Mouse (Mus musculus): ENCODE data around the gene Itga9.

DNA sequence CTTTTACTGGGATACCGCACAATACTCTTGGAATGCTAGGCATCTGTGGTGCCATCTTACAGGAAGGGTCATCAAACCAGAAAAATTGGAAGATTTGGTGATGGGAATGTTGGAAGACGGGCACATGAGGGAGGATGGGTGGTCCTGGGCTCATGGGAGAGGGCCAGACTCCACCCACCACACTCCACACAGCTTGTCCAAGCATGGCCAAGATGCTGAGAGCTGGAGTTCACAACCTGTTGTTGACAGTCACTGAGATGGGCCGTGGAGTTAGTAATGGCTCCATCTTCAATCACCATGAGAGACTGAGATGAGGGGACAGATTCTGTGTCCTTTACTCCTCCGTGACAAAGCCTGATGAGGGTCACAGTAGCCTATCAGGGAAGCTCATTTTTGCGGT lies 207.0 kb downstream of the Itga9 start:
- TF ChIP-seq POLR2A (IDR thresholded peaks at IDR 0.05; ENCODE audit: borderline replicate concordance, insufficient read depth, low read length) = no peak
- no peak for TF ChIP-seq CTCF (IDR thresholded peaks at IDR 0.05; ENCODE audit: borderline replicate concordance, insufficient read depth, low read depth, low read length)
